Mouse (Mus musculus) layer of hippocampus, postnatal 10 days (tissue): Measurements from ENCODE around the gene Ncam1. TPM values are rescaled to one million over a fixed set of nuclear protein-coding genes. Genes with fewer than 3 reads are reported as not detected.

ENCODE experiments used
- DNase-seq, 2 experiments: peaks; one replicate each; pipeline ENCODE4 v3.0.0; 2021; ENCODE audit warnings: low spot score in 2 of 2
- total RNA-seq, 2 experiments: library from RNA; stranded (reverse); gene quantifications; 2 replicates each; pipeline ENCODE4 v1.2.3; 2021

Gene Ncam1
- total RNA-seq, 2 experiments from 2014 or later: 591 to 653 TPM

DNA sequence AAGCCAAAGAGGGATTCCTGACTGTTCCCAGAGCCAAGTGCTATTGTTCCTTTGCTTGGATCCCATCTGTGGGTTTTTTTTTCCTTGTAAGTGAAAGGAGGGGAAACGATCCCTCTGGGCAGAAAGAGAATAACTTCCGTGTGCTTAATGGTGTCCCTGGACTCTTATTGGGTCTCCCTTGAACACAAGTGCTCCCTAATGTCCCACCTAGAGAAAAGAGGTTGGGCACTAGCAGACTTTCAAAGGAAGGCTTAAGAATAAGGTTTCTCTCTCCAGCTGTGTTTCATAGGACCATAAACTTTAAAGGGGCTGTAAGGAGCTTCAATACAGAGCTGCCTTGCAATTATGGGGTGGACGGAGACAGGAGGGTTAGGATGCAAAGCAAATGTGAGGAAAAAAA, 119.5 kb downstream of the Ncam1 start:
- no peak for DNase-seq

DNA sequence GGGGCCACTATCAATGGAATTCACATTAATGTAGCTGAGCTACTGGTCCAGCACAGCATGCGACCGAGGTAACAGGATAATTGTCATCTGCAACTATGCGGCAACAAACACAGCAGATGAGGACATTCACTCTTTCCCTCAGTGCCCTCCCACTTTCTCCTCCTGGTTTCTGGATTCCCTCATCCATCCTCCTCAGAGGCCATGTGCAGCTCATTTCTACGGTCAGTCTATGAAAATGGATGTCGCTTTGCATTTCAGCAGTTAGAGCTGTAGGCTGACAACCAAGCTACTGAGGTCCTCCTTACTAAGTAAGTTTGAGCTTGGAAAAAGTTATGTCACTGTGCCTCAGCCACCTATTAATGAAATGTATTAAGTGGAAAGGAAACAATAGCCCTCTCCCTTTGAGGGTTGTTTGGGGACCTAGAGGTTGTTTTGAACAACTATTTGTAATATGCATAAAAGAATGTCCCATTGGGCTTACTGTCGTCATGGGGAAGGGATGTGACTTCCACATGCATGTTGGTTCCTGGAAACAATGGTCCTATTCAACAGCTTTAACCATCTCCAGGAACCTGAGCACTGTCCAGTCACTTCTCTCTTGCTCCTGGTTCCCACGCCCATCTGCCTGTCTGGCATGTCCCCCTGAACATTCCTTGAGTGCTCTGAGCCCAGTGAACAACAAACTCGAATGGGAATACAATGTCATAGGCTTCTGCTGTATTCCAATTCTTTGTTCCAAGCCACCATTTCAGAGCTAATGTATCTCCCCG, 122.8 kb downstream of the Ncam1 start:
- no peak for DNase-seq

DNA sequence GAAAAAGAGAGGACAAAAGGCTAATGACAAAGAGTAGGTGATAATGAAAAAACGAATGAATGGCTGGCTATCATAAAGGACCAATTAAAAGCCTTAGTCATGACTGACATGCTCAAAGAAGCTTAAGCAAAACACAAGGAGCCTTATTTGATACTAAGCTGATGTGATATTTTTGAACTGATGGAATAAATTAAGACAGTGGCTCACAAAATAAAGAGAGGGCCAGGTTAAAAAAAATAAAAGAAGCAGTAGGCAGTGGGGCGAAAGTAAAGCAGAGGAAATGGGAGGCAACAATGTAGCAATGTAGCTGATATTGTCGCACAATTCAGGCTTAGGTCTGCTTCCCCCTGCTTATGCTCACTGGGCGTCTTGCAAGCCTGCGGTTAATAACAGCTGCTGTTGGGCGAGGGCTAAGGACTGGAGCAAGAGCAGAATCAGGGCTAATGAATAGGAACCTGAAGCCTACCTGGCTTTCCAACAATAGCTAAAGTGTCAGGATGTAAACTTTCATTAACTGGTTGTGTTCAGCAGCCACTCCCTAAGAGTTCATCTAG, 126.0 kb downstream of the Ncam1 start:
- DNase-seq: no peak

DNA sequence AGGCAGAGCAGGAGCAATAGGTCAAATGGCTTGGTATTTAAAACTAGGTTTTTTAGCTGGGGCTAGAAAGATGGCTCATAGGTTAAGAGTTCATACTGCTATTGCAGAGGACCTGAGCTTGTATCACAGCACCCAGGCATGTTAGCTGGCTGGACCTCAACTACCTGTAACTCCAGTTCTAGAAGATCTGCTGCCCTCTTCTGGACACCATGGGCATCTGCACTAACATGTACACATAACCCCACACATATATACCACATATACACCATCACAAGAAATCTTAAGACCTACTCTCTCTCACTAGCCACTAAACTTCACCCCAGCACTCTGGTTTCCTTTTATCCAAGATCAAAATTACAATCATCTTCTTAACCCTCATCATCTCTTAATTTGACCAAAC, 131.7 kb downstream of the Ncam1 start:
- DNase-seq: no peak

DNA sequence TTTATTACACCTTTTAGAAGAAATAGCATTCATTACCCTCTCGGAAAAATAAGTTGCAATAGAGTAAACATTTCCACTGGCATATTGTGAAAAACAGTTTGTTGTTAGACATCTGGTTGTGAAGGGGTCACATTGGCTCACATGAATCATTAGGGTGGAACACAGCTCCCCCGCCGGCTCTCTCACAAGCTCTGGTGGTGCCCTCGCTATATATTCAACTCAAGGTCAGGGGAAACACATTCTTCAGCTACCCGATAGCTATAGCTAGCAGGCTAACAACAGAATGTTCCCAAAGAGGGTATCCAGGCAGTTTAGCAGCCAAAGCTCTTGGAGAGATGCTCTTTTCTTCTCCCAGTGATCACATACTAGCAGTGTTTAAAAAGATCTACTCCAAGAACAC, 133.4 kb downstream of the Ncam1 start:
- no peak for DNase-seq

DNA sequence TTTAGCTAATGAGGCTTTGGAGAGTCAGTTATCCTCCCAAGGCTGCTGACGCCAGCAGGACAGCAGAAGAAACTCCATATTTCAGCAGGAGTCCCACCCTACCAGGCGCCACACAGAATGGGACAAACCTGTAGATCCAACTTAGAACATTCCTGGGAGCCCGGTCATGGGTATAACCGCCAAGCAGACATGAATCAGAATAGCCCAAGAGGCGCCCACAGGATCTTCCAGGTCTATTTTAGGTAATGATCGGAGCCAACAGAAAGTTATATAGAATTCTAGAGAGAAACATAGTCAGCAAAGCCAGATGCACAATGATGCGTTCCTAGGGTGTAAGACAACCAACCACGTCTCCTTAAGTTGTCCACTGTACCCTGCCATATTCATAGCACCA, 134.8 kb downstream of the Ncam1 start:
- DNase-seq: no peak

DNA sequence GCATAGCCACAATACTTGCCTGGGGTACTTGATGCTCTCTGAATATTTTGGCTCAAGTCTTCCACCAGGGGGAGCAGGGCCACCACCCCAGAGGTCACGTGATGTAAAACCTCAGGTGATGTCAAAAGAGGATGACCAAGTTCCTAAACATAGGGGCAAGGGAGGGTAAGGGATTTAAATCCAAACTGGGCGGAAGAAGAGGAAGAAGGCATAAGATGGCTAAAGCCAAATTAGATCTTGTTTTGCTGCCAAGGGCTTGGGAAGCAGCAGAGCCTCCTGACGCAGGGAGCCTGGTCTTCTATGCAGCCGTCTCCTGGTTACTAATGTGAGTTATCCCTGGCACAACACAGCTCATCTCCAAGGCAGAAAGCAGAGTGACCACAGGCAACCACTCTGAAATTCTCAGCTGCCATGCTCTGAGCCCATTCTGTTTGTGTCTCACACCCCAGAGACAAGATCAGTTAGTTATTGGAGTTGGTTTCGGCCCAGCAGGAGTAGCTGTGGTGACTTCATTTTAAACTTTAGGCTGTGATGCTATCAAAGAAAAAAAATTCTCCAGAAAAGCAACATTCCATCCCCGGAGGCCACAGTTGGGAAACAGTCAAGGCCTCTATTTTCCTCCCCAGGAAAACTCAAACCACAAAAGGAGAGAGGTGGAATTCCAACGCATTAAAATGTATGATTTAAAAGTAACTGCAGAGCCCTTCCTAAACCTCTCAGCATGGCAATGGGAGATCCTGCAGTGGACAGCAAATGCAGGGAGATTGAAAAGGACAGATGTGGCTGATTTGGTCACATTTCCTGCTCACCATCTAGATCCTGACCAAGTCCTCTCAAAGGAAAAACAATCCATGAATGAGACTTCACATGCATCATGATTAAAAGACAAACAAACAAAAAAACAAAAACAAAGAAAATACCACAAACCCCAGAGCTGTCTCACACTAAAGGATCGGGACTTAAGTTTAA, 135.5 kb downstream of the Ncam1 start:
- no peak for DNase-seq

DNA sequence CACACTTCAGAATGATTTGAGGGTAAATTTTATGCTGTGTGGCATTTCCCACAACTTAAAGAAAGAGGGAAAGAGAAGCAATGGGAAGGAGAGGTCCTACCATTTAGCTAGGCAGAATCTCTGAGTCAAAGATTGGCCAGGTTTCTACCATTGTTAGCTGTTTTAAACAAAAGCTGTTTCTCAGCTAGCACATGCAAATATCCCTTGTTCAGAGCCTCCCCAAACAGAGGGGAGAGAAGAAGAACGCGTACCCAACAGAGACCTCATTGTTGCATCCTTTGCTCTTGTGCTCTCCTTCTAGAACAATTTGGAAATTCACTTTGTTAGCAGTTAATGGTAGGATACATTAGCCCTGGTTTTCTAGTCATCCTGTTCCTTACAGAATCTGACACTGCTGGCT, 137.2 kb downstream of the Ncam1 start:
- no peak for DNase-seq

DNA sequence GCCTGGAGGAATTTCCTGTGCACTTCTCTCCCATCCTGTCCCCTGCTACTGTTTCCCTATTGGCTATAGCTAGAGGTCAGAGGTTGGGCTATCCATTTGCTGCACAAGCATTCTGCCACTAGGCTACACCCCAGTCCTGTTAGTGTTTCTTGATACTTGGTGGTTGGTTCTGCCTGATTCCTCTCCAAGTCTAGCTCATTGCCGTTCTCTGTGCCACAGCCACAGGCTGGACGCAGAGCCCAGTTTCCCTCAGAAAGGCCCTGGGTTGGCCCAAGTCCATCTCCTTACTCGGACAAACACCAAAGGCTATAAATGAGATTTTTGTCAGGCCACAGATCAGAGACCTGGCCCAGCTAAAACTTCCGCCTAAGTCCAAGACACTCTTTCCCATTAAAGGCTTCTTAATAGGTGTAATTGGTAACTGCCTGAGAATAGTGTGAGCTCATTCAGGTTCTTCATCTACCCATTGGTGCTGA, 140.3 kb downstream of the Ncam1 start:
- DNase-seq: peak; percentile 49 to 69

DNA sequence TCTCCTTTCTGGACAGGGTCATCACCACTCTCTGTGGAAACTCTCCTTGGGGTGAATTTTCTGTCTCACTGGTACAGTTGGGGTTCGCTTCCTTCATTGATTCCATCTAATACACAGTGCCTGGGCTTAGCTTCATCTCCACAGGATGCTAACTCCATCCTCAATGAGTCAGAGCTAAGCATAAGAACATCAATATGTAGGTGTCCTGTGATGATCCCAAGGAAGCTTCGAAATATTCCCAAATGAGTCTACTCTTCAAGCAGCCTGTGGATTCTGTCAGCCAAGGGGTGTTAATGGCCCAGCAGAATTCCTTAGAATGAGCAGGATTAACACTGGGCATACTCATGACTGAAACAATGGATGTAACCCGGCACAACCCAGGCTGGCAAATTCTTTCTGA, 144.3 kb downstream of the Ncam1 start:
- no peak for DNase-seq

DNA sequence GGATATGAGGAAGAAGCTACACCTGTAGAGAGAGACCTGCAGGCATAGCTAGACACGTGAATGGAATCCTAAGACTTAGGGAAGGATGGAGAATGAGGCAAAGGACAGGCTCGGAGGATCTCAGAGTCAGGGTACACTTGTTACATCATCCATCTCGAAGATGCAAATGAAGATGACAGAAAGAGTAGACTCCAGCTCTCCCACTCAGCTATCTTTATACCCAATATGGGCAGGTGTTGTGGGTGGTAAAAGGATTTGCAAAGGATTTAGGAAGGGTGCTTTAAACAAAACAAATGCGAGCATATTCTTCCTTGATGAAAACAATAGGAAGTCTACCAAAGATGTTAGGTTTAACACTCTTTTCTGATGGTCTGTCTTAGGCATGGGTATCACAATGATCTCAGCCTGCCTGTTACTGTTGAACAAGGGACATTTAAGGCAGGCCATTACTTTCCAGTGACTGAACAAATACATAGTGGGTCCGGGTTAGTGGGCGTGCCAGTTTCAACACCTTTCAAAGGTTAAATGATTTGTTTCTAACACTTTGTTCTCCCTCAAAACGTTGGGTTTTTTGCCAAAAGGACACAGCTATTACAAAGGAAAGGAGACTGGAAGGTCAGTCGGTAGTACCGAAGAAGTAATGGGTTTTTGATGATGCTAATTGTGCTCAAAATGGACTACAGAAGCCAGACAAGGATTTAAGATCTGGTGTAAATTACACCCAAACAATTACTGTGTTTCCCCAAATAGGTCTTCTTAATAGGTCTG, 145.1 kb downstream of the Ncam1 start:
- no peak for DNase-seq

DNA sequence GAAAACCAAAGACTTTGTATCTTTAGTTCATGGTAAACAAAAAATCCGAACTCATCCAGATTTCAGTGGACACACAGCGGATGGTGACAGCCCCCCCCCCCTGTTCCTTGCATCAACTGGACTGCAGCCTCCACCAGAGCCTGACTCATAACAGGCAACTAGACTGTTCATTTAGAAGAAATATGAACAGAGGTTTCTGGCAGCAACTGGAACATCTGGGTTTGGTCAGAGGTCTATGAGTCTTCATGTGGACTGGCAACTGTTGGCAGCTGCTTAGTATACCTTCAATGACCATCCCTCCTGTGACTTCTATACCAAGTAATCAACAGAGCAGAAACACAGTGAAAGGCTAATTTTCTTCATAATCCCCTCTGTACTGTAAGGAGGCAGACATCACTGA, 154.4 kb downstream of the Ncam1 start:
- DNase-seq: no peak

DNA sequence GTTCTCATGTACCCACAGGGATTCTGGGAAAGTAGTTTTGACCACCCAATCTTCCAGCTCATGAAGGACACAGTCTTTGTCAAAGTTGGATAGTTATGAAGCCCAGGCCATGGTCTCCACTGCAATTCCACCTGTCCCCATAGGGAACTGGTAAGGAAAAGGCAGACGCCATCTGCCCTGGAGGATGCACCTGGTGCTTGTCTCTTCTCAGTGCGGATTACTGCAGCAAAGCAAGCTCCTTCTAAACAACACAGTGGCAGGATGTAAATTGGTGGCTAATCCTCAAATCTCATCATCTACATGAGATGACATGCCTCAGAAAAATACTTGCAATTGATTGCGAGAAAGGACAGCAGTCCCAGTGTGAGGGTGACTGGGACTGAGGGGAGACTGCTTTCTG, 158.0 kb downstream of the Ncam1 start:
- no peak for DNase-seq

DNA sequence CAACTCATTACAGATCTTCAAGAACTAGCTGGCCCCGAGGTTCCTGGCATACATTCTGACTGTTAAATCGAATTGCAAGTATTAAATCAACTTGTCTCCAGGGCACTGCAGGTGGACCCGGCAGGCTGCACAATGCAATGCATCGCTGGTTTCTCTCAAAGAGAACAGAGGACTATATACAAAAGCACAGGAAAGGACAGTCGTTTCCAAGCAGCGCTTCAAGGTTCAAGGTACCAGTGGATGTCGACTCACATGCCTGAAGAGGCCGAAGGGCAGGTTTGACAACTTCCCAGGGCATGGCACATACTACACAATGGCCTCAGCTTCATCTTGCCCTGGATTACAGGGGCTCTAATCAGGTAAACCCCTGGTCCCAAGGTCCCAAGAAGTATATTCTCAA, 158.6 kb downstream of the Ncam1 start:
- no peak for DNase-seq

DNA sequence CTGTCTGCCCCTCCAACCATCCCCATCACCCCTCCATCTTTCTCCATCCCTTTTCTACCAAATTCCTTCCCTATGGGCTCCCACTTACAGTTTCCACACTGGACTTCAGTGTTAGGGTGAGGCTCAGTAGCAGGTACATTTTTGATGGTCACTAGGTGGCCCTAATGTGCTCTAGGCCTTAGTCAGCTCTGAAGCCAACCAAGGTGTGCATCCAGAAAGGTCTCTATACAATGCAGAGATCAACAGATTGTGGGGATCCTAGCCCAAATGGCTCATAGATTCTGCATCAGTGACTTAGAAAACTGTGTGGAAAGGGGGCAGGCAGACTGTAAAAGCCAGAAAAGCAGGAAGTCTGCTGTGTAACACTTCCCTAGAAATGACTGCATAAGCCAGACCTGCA, 160.8 kb downstream of the Ncam1 start:
- DNase-seq: no peak

DNA sequence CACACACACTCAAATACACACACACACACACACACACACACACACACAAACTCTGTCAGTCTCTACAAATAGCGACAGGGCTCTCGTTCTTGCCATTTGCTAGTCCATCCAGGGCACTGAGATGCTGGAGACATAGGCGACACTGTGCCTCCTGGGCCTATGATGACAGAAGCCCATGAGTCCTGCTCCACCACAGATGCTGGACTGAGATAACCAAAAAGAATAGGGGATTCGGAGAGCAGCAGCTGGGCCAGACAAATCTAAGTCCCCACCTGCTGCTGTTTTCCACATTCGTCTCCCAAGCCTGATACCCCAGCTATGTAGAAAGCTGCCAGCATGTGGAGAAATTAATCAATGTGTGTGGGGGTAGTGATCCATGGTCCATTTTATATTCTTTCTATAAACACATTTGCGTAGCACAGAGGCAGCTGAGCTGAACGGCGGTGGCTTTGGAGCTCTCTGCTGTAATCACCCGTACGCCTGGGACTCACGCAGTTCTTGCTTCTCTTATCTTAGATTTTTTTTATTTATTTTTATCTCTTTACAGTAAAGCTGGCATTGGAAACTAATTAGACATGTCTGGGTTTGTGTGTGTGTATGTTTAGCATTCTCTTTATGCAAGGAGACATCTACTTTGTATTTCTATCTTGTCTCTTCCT, 162.9 kb downstream of the Ncam1 start:
- DNase-seq: no peak

DNA sequence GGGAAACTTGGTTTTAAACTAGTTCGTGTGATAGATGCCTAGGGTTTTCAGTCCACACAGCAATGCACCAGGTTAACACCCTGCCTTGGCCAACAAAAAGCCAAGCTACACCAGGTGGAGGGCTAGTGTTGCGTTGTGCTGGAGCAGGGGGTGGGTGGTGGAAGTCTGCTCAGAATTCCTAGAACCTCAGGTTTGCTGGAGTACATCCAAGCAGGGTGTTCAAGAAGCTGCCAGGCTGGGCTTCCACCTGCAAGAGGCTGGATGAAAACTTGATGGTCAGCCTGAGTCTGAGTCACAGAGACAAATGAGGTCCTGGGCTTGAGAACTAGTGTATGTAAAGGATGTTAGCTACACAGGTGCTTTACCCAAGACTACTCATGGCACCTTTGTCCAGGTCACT, 166.1 kb downstream of the Ncam1 start:
- DNase-seq: no peak

DNA sequence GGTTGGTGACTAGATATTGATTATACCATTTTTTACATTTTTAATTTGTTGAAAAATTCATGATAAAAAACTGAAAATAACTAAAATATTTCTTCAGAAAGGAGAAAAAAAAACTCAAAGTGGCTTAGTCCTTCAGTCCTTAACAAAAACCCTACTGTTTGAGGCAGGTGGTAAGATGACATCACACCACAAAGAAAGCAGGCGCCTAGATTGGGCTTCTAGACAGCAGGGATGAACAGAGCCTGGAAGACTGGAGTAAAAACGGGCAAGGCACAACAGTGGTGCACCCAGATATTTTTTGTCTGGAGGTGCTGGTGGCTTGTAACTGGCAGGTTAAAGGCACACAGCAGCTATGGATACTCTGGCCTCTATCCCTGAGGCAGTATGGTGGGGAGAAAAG, 168.4 kb downstream of the Ncam1 start:
- DNase-seq: no peak

DNA sequence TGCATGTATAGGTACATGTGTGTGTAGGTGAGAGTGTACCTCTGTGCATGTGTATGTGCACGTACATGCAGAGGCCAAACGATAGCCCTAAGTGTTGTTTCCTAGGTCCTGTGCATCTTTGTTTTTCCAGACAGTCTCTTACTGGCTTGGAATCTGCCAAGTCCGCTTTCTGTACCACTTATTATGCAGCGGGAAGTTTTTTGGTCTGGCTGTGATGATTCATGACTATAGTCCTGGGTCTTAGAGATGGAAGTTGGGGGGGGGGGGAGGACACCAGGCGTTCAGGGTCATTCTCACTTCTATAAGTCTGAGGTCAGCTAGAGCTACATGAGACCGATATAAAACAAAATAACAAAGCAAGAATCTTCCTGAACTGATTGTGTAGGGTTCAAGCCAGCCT, 173.8 kb downstream of the Ncam1 start:
- DNase-seq: no peak

DNA sequence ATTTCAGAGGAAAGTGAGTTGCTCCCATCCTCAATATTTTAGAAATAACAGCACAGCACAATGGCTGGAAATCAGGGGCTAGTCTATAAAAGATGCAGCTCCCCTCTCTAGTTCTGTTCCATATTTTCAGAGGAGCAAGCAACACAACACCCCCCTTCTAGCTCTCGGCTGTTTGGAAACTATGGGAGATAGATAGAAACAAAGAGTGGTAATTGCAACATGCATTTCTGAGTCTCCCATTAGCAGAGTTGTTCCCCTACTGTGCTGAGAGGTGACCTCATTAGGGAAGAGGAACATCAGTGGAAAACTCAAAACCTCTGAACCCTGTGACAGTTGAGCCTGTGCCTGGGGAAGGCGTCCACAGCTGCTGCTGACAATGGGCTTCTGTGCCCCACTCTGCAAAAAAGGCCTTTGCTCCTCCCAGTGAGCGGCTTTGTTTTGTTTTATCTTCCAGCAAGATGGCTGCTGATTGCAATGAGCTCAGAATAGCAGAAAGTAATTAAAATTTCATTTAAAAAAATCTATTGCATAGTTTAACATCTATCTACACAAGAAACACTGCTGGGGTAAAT, 174.7 kb downstream of the Ncam1 start:
- peak in 1 of 2 experiments; percentile 30 for DNase-seq
